8 mouse cellular contexts compared by ENCODE assay signal in genomic region chr1:151426947-151427600, GRCm38 (mm10). TPM values are rescaled to one million over a fixed set of nuclear protein-coding genes. Genes with fewer than 3 reads are reported as not detected.
DNase-seq lines count a peak whose midpoint lies in the region; ATAC-seq and TF ChIP-seq lines count a peak whose summit lies in the region.

No protein-coding gene starts in this region.

- DNase-seq in kidney, adult 2 months = peak; percentile 10
- no peak for DNase-seq in kidney, adult 8-10 months
- DNase-seq in c-Kit-positive CD71-negative TER-119-negative erythroid progenitor cells, embryonic 14.5 days (ENCODE audit: low read depth) = peak; percentile 3
- DNase-seq in hindbrain, embryonic 14.5 days (ENCODE audit: low spot score) = no peak
- DNase-seq in lung, postnatal 10 days = peak; percentile 14
- DNase-seq in B cell, adult 2 months = no peak
- DNase-seq in left cerebral cortex, postnatal 25 days (ENCODE audit: low spot score in 2 of 2) = no peak

- intact Hi-C loops in left cerebral cortex, postnatal 25 days (cut with DNase I) = loop anchor here (10.0 kb wide), 1 partner anchor 1032 kb away; the partner anchor contains the start of genes Odr4 and Tpr

- no peaks in the 10 kb centered on the region for H3K9me3 ChIP-seq in hindbrain, embryonic 14.5 days (ENCODE audit: control insufficient read depth, low read length)

- ATAC-seq in hindbrain, embryonic 14.5 days (ENCODE audit: low FRiP score) = no peak
- ATAC-seq in frontal cortex, adult (ENCODE audit: low TSS enrichment) = no peak

- 12% methylated on average over 7 of the region's 7 CpGs for WGBS in kidney, adult 2 months
- WGBS in hindbrain, embryonic 14.5 days = 39% methylated on average over 7 of the region's 7 CpGs

- H3K4me1 ChIP-seq in kidney, adult 2 months (ENCODE audit: control insufficient read depth, insufficient read depth, low read length) = peaks cover 12% of the 10 kb centered on the region; the same call in 1 of the 2 replicates
- peaks cover 18% of the 10 kb centered on the region for H3K4me1 ChIP-seq in hindbrain, embryonic 14.5 days (replicated peaks; ENCODE audit: control insufficient read depth, insufficient read depth, low read length)

- H3K27me3 ChIP-seq in kidney, adult 2 months (replicated peaks; ENCODE audit: control insufficient read depth, insufficient read depth, low read length) = no peaks in the 10 kb centered on the region
- H3K27me3 ChIP-seq in hindbrain, embryonic 14.5 days (ENCODE audit: control insufficient read depth, insufficient read depth, low read length) = no peaks in the 10 kb centered on the region

- H3K4me3 ChIP-seq in kidney, adult 2 months (ENCODE audit: insufficient read depth, low read depth, low read length) = 0 out of 2 replicates have a peak overlapping the region, but pooled peaks have one; percentile 19
- peak overlapping the region; percentile 84 for H3K4me3 ChIP-seq in hindbrain, embryonic 14.5 days (replicated peaks; ENCODE audit: low read length)

- TF ChIP-seq POLR2A in kidney, adult 2 months (IDR thresholded peaks at IDR 0.05; ENCODE audit: low read depth, low read length) = no peak

- H3K27ac ChIP-seq in kidney, adult 2 months (ENCODE audit: insufficient read depth, low read depth, low read length) = peak overlapping the region; percentile 64
- H3K27ac ChIP-seq in hindbrain, embryonic 14.5 days = no peak overlapping the region

- no peak for TF ChIP-seq CTCF in kidney, adult 2 months (conservative IDR thresholded peaks at IDR 0.05; ENCODE audit: insufficient read depth, insufficient read length, low read depth, low read length)

- H3K9ac ChIP-seq in hindbrain, embryonic 14.5 days = peak overlapping the region; percentile 76

- peak overlapping the region; percentile 55 for H3K4me2 ChIP-seq in hindbrain, embryonic 14.5 days (replicated peaks)

- peaks cover 2% of the 10 kb centered on the region; the same call in 1 of the 2 replicates for H3K36me3 ChIP-seq in kidney, adult 2 months (ENCODE audit: control insufficient read depth, insufficient read depth, low read length)
- peaks cover 8% of the 10 kb centered on the region for H3K36me3 ChIP-seq in hindbrain, embryonic 14.5 days (replicated peaks; ENCODE audit: control insufficient read depth, insufficient read depth)

RNA-seq across cellular contexts. Expression of gene Swt1, which starts 1.2 kb away (rescaled TPM):
- polyA plus RNA-seq in kidney, adult 2 months (2012; rRNA removed) = 8.9 and 9.5 TPM in 2 replicates
- 15.1 and 20.2 TPM in 2 replicates for polyA plus RNA-seq in hindbrain, embryonic 14.5 days (2014; fragmentation: Nextera tagmentation; extraction: Ambion mirVana)
- total RNA-seq in left cerebral cortex, postnatal 25 days (2021) = 10 to 100 TPM; 12.5 to 13.2 TPM

RNA-seq across cellular contexts. Expression of gene Trmt1l, which starts 1.3 kb away (rescaled TPM):
- 14.7 and 15.7 TPM in 2 replicates for polyA plus RNA-seq in kidney, adult 2 months (2012; rRNA removed)
- 41.6 and 44.0 TPM in 2 replicates for polyA plus RNA-seq in hindbrain, embryonic 14.5 days (2014; fragmentation: Nextera tagmentation; extraction: Ambion mirVana)
- 10 to 100 TPM; 27.3 to 32.5 TPM for total RNA-seq in left cerebral cortex, postnatal 25 days (2021)

Comparison
In these comparisons a context has a peak if more than half of its experiments do, and no peak if none do; other contexts are left out.
1. DNase-seq: peak in kidney, adult 2 months (single experiment), c-Kit-positive CD71-negative TER-119-negative erythroid progenitor cells, embryonic 14.5 days (single experiment) and lung, postnatal 10 days (single experiment); none in kidney, adult 8-10 months (0 of 2), hindbrain, embryonic 14.5 days (single experiment), B cell, adult 2 months (0 of 2) and left cerebral cortex, postnatal 25 days (0 of 2).